Mouse (Mus musculus): ENCODE measurements at regions not wholly inside any gene's neighbourhood (a gene's known extent, or its start where the extent isn't known, plus 50 kb on each side); places are given as distances from the start of the nearest gene placed in this dataset.

DNA sequence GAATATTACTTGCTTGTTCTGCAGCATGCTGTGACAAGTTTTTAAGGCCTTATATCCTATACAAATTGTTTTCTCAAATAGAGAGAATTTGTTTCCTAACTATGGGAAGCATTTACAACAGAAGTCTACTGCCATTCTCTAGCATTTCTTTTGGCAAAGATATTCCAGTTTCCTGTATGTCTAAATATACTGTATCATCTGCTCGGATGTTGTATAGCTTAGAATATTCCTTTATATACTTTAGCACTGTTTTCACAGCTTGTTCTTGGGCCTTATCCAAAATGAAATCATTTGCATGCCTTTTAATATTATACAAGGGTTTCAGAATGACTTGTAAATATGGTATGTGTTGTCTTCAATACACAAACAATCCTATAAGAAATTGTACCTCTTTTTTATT lies 92.1 kb upstream of the Ins2 start:
- DNase-seq (ENCODE audit: low spot score in 2 of 2) = peak in 1 of 2 experiments; percentile 52
- intact Hi-C loops (cut with DNase I) = no loop called here

DNA sequence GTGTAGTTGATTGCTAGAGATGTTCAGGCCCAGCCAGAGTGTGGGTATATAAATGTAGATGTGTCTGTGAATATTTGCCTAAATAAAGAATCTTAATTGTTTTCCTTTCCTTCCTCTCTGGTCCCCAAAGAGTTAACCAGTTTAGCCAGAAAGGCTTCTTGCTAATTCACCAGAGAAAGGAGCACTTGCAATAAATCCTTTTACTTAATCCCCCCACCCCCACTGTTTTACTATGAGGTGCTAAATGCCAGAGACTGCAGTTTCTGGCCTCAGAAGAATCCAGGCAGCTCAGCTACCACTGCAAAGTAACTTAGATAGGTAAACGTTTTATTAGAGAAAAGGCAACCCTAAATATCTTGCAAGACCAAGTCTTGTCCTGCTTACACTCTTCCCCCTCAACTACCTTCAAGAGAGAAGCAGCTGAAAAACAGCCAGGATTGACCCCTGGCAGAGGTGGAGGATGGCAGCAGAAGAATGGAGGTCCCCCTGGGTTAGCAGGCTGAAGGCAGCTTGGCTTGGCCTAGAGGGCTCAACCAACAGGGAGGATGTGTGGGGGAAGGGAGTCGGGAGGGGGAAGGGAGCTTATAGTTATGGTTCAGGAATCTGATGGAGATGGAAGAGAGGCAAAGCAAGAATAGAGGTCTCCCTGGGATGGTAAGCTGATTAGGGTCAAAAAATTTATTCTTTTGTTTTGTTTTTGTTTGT lies 87.9 kb upstream of the Ins2 start:
- intact Hi-C loops (cut with DNase I) = no loop called here

DNA sequence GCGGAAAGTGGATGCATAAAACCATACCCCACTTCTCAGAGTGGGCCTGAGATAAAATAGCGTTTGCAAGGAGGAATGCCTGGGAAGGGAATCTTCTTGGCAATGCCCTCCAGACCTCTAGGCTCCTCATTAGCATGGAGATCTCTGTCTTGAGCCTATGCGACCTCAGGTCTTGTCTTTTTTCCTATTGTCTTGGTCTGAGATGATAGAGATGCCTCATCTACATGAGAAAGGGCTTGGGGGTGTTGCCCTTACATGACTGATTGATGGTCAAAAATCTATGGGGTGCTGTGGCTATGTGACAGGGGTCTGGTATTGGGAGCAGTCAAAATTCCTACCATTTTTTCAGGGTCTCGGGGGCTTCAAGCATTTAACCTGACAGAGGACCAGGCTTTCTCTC lies 67.5 kb upstream of the Ins2 start:
- intact Hi-C loops (cut with DNase I) = no loop called here
- no peak for DNase-seq (ENCODE audit: low spot score in 2 of 2)

More for the DNA sequence above, 87.9 kb upstream of the Ins2 start:
- no peak for DNase-seq (ENCODE audit: low spot score in 2 of 2)

DNA sequence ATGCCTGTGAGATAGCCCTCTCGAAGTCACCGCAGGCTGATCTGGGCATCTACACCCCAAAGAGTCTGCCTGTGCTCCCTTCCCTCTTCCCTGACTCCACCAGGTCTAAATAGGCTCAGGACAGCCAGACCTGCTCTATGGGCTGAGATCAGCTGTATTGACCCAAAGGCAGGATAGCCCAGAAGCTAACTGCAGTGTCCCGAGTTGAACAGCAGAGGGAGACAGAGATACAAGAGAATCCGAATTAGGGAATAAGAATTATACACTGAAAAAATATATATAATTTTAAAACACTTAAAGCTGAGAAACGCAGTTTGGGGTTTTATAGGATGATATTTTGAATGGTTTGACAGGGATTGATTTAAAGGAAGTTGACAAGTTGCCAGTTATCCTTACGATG lies 56.2 kb upstream of the Ins2 start:
- intact Hi-C loops (cut with DNase I) = loop anchor here (2.0 kb wide), 1 partner anchor 49 kb away; no protein-coding TSS in a partner anchor
- DNase-seq (ENCODE audit: low spot score in 2 of 2) = peak; percentile 39 to 65

DNA sequence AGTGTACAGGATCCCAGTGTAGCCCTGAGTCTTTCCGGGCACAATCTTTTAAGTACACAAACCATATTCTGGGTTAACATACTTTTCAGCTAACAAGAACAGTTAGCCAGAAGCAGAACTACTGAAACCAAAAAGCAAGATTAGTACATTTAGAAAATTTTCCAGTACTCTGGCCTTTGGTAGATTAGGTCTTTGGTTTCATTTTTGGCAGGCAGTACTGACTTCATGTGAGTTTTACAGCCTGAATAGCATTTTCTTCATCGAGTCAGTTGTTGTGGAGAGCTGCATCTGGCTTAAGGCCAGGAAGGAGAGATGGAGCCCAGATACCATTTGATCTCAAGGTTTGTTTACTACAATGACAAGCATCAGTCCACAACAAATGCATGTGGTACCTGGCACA lies 51.3 kb upstream of the Ins2 start:
- intact Hi-C loops (cut with DNase I) = no loop called here
- no peak for DNase-seq (ENCODE audit: low spot score in 2 of 2)
